Mouse (Mus musculus) T-helper 17 cell (primary cell): ENCODE results near the gene Tmem63c.

Experiments
- in situ Hi-C, 2 experiments: fragments of 300-600 bp; cut with MboI, MseI; formaldehyde crosslinking; loops; 1 replicate in 1 of 2; 2 replicates in 1 of 2; pipeline ENCODE4 v1.15.1; 2025; ENCODE audit warnings: high pct_unique_total_duplicates in 2 of 2

The Tmem63c gene

GRCm38 (mm10) chr12:87000151-87000839, 20.8 kb upstream of the Tmem63c start:
- in situ Hi-C loops = no loop called here

GRCm38 (mm10) chr12:87000840-87001176, 20.3 kb upstream of the Tmem63c start:
- in situ Hi-C loops = no loop called here

- in situ Hi-C loops = no loop called here
Measured at GRCm38 (mm10) chr12:87002209-87002608, 18.9 kb upstream of the Tmem63c start.

GRCm38 (mm10) chr12:87002815-87003214, 18.3 kb upstream of the Tmem63c start:
- in situ Hi-C loops = no loop called here

- in situ Hi-C loops = no loop called here
Measured at GRCm38 (mm10) chr12:87003606-87004005, 17.5 kb upstream of the Tmem63c start.

GRCm38 (mm10) chr12:87004596-87004995, 16.5 kb upstream of the Tmem63c start:
- in situ Hi-C loops = no loop called here

- in situ Hi-C loops = no loop called here
Measured at GRCm38 (mm10) chr12:87017041-87017440, 4.1 kb upstream of the Tmem63c start.

- in situ Hi-C loops = no loop called here
Measured at GRCm38 (mm10) chr12:87018756-87019155, 2.4 kb upstream of the Tmem63c start.

GRCm38 (mm10) chr12:87022006-87022405, 866 bp downstream of the Tmem63c start:
- in situ Hi-C loops = no loop called here

GRCm38 (mm10) chr12:87023456-87023855, 2.3 kb downstream of the Tmem63c start:
- in situ Hi-C loops = no loop called here

GRCm38 (mm10) chr12:87026109-87026870, 5.2 kb downstream of the Tmem63c start:
- in situ Hi-C loops = no loop called here

GRCm38 (mm10) chr12:87026871-87027240, 5.7 kb downstream of the Tmem63c start:
- in situ Hi-C loops = no loop called here

- in situ Hi-C loops = no loop called here
Measured at GRCm38 (mm10) chr12:87027391-87027790, 6.3 kb downstream of the Tmem63c start.

- in situ Hi-C loops = no loop called here
Measured at GRCm38 (mm10) chr12:87028068-87028467, 6.9 kb downstream of the Tmem63c start.

- in situ Hi-C loops = no loop called here
Measured at GRCm38 (mm10) chr12:87029251-87029976, 8.3 kb downstream of the Tmem63c start.

- in situ Hi-C loops = no loop called here
Measured at GRCm38 (mm10) chr12:87031163-87031763, 10.1 kb downstream of the Tmem63c start.

- in situ Hi-C loops = no loop called here
Measured at GRCm38 (mm10) chr12:87036631-87037030, 15.5 kb downstream of the Tmem63c start.

GRCm38 (mm10) chr12:87040166-87040565, 19.0 kb downstream of the Tmem63c start:
- in situ Hi-C loops = loop anchor here in 1 of 2 experiments (5.0 kb wide), 1 partner anchor 33 kb away; no protein-coding TSS in a partner anchor

GRCm38 (mm10) chr12:87040857-87041256, 19.7 kb downstream of the Tmem63c start:
- in situ Hi-C loops = loop anchor here in 1 of 2 experiments (5.0 kb wide), 1 partner anchor 34 kb away; no protein-coding TSS in a partner anchor

- in situ Hi-C loops = loop anchor here in 1 of 2 experiments (5.0 kb wide), 1 partner anchor 35 kb away; no protein-coding TSS in a partner anchor
Measured at GRCm38 (mm10) chr12:87042456-87042855, 21.3 kb downstream of the Tmem63c start.

GRCm38 (mm10) chr12:87043221-87043620, 22.1 kb downstream of the Tmem63c start:
- in situ Hi-C loops = loop anchor here in 1 of 2 experiments (5.0 kb wide), 1 partner anchor 36 kb away; no protein-coding TSS in a partner anchor

GRCm38 (mm10) chr12:87044711-87045110, 23.6 kb downstream of the Tmem63c start:
- in situ Hi-C loops = loop anchor here in 1 of 2 experiments (5.0 kb wide), 1 partner anchor 37 kb away; no protein-coding TSS in a partner anchor
